In genomic region chr1:179686348-179686747, GRCm38 (mm10) we compare ENCODE assay signal across 29 mouse cellular contexts. TPM values are rescaled to one million over a fixed set of nuclear protein-coding genes. Genes with fewer than 3 reads are reported as not detected.
DNase-seq lines count a peak whose midpoint lies in the region; ATAC-seq and TF ChIP-seq lines count a peak whose summit lies in the region.
"Had no signal": no experiment of that assay in that cellular context is flagged by ENCODE, and none has a peak within 500 bp of the region (broad histone marks: within the 10 kb centered on the region; RNA-seq: fewer than 3 reads in every experiment).

No protein-coding gene starts in this region.

- no peak for ATAC-seq in heart, embryonic 13.5 days (ENCODE audit: extremely low read depth, insufficient number of reproducible peaks, low FRiP score, low TSS enrichment)
- peak; percentile 66; the same call in 1 of the 2 replicates for ATAC-seq in intestine, embryonic 15.5 days
- ATAC-seq in intestine, postnatal 0 days, result peak; percentile 46
- ATAC-seq: activated CD4-positive, CD25-positive, alpha-beta regulatory T cell, adult 4 months; CD4-positive, CD25-positive, alpha-beta regulatory T cell, adult 4 months; forebrain, embryonic 14.5 days; forebrain, embryonic 16.5 days; Patski had no signal

- 80% methylated on average over 6 of the region's 6 CpGs for WGBS in heart, embryonic 13.5 days
- WGBS in intestine, embryonic 15.5 days, result 66% methylated on average over 6 of the region's 6 CpGs
- WGBS in intestine, postnatal 0 days, result 43% methylated on average over 6 of the region's 6 CpGs

- DNase-seq in heart, postnatal 25 days (ENCODE audit: low spot score), result no peak
- no peak for DNase-seq in lung, postnatal 10 days
- DNase-seq: adrenal gland, adult 8-10 months; adrenal gland, postnatal 14 days; adrenal gland, postnatal 36 days; B cell, adult 2 months; cerebellum, adult 11-12 months; cerebellum, adult 8-10 months; cerebellum, adult 9-11 months; cerebellum, postnatal 14 days; cerebellum, postnatal 36 days; embryo, embryonic 11 days had no signal

- H3K4me2 ChIP-seq in heart, embryonic 13.5 days, result no peak overlapping the region
- H3K4me2 ChIP-seq in intestine, embryonic 15.5 days (replicated peaks), result no peak overlapping the region
- no peak overlapping the region for H3K4me2 ChIP-seq in intestine, postnatal 0 days (replicated peaks; ENCODE audit: low read depth)
- H3K4me2 ChIP-seq: embryonic facial prominence, embryonic 13.5 days; embryonic facial prominence, embryonic 15.5 days; forebrain, embryonic 12.5 days had no signal

- no peak overlapping the region for H3K9ac ChIP-seq in heart, embryonic 13.5 days
- no peak overlapping the region for H3K9ac ChIP-seq in intestine, embryonic 15.5 days
- H3K9ac ChIP-seq in intestine, postnatal 0 days (ENCODE audit: low read depth, low read length), result no peak overlapping the region
- H3K9ac ChIP-seq: embryonic facial prominence, embryonic 13.5 days; embryonic facial prominence, embryonic 15.5 days; forebrain, embryonic 12.5 days had no signal

- no peak for TF ChIP-seq CTCF in intestine, postnatal 0 days (IDR thresholded peaks at IDR 0.05; ENCODE audit: low read depth)

- no peaks in the 10 kb centered on the region for H3K27me3 ChIP-seq in heart, embryonic 13.5 days (replicated peaks)
- H3K27me3 ChIP-seq in intestine, embryonic 15.5 days (replicated peaks), result no peaks in the 10 kb centered on the region
- no peaks in the 10 kb centered on the region for H3K27me3 ChIP-seq in intestine, postnatal 0 days (replicated peaks; ENCODE audit: control insufficient read depth, insufficient read depth, low read length)
- H3K27me3 ChIP-seq: CH12.LX; embryonic facial prominence, embryonic 13.5 days; embryonic facial prominence, embryonic 15.5 days; forebrain, embryonic 12.5 days; Patski had no signal

- no peaks in the 10 kb centered on the region for H3K9me3 ChIP-seq in heart, embryonic 13.5 days
- no peaks in the 10 kb centered on the region for H3K9me3 ChIP-seq in intestine, embryonic 15.5 days
- H3K9me3 ChIP-seq in intestine, postnatal 0 days (ENCODE audit: control insufficient read depth), result no peaks in the 10 kb centered on the region
- H3K9me3 ChIP-seq: embryonic facial prominence, embryonic 13.5 days; embryonic facial prominence, embryonic 15.5 days; forebrain, embryonic 10.5 days; forebrain, embryonic 12.5 days; G1E had no signal

- peak overlapping the region; percentile 4; the same call in 1 of the 2 replicates for H3K27ac ChIP-seq in heart, embryonic 13.5 days (replicated peaks)
- H3K27ac ChIP-seq in intestine, embryonic 15.5 days, result no peak overlapping the region
- H3K27ac ChIP-seq in intestine, postnatal 0 days (ENCODE audit: low read depth, low read length), result no peak overlapping the region
- H3K27ac ChIP-seq: embryonic facial prominence, embryonic 13.5 days; embryonic facial prominence, embryonic 15.5 days; forebrain, embryonic 10.5 days; forebrain, embryonic 12.5 days had no signal

- H3K4me3 ChIP-seq in heart, embryonic 13.5 days, result no peak overlapping the region
- no peak overlapping the region for H3K4me3 ChIP-seq in intestine, embryonic 15.5 days (replicated peaks)
- H3K4me3 ChIP-seq in intestine, postnatal 0 days (ENCODE audit: low read depth, low read length), result no peak overlapping the region
- H3K4me3 ChIP-seq: embryonic facial prominence, embryonic 13.5 days; embryonic facial prominence, embryonic 15.5 days; erythroblast, embryonic 14.5 days; forebrain, embryonic 10.5 days; forebrain, embryonic 12.5 days had no signal

- H3K4me1 ChIP-seq in heart, embryonic 13.5 days, result peaks cover 19% of the 10 kb centered on the region
- H3K4me1 ChIP-seq in intestine, embryonic 15.5 days (replicated peaks), result no peaks in the 10 kb centered on the region
- no peaks in the 10 kb centered on the region for H3K4me1 ChIP-seq in intestine, postnatal 0 days (replicated peaks; ENCODE audit: control insufficient read depth, insufficient read depth, low read length)
- H3K4me1 ChIP-seq: embryonic facial prominence, embryonic 13.5 days; embryonic facial prominence, embryonic 15.5 days; forebrain, embryonic 10.5 days; forebrain, embryonic 12.5 days had no signal

- peaks cover 51% of the 10 kb centered on the region for H3K36me3 ChIP-seq in heart, embryonic 13.5 days
- no peaks in the 10 kb centered on the region for H3K36me3 ChIP-seq in intestine, embryonic 15.5 days
- peaks cover 30% of the 10 kb centered on the region for H3K36me3 ChIP-seq in intestine, postnatal 0 days (ENCODE audit: control insufficient read depth, insufficient read depth)

- intact Hi-C loops in heart, postnatal 25 days (cut with DNase I), result no loop called here

RNA-seq across cellular contexts. Expression of gene Sccpdh, which starts 18.3 kb away (rescaled TPM):
- polyA plus RNA-seq in heart, embryonic 13.5 days (2015; fragmentation: Nextera tagmentation; extraction: Ambion mirVana), result 76.8 and 85.8 TPM in 2 replicates
- total RNA-seq in heart, postnatal 25 days (2021), result 10 to 100 TPM; 56.1 to 61.9 TPM
- 45.1 and 51.8 TPM in 2 replicates for polyA plus RNA-seq in intestine, embryonic 15.5 days (2015; fragmentation: Nextera tagmentation; extraction: Ambion mirVana)
- polyA plus RNA-seq in intestine, postnatal 0 days (2015; fragmentation: Nextera tagmentation; extraction: Ambion mirVana), result 111 and 113 TPM in 2 replicates
- polyA plus RNA-seq: erythroblast, embryonic 14.5 days had no signal

RNA-seq across cellular contexts. Expression of gene Kif28, which starts 58.7 kb away (rescaled TPM):
- 0.06 TPM in 1 of 2 replicates, not detected in the other for polyA plus RNA-seq in heart, embryonic 13.5 days (2015; fragmentation: Nextera tagmentation; extraction: Ambion mirVana)
- total RNA-seq in heart, postnatal 25 days (2021), result under 1 TPM; 0.75 to 0.87 TPM
- not detected in 2 replicates for polyA plus RNA-seq in intestine, embryonic 15.5 days (2015; fragmentation: Nextera tagmentation; extraction: Ambion mirVana)
- not detected in 2 replicates for polyA plus RNA-seq in intestine, postnatal 0 days (2015; fragmentation: Nextera tagmentation; extraction: Ambion mirVana)
- total RNA-seq: adrenal gland, postnatal 14 days; adrenal gland, postnatal 36 days; CH12.LX; common myeloid progenitor, adult 5-6 weeks had no signal
- polyA plus RNA-seq: activated CD4-positive, CD25-positive, alpha-beta regulatory T cell, adult 4 months; CD4-positive, CD25-positive, alpha-beta regulatory T cell, adult 4 months; embryonic facial prominence, embryonic 11.5 days; embryonic facial prominence, embryonic 13.5 days; erythroblast, embryonic 14.5 days; forebrain, embryonic 10.5 days; forebrain, embryonic 12.5 days; forebrain, embryonic 14.5 days; forebrain, embryonic 16.5 days; G1E; Patski had no signal
